Mouse (Mus musculus) olfactory bulb, adult 2 months (tissue): ENCODE results near the gene Chrna4.

Source experiments
- CTCF ChIP-seq: fragments of 200-500 bp; IDR thresholded peaks from 2 replicates; pipeline ENCODE4 v1.5.1; 2012; ENCODE audit warnings: low read depth, mild to moderate bottlenecking, low read length, moderate library complexity; ENCODE audit not compliant: insufficient read depth
- POLR2A ChIP-seq: fragments of 200-500 bp; IDR thresholded peaks from 2 replicates; pipeline ENCODE4 v1.6.1; 2012; ENCODE audit warnings: mild to moderate bottlenecking, low read depth, low read length, moderate library complexity; ENCODE audit not compliant: insufficient read depth

DNA sequence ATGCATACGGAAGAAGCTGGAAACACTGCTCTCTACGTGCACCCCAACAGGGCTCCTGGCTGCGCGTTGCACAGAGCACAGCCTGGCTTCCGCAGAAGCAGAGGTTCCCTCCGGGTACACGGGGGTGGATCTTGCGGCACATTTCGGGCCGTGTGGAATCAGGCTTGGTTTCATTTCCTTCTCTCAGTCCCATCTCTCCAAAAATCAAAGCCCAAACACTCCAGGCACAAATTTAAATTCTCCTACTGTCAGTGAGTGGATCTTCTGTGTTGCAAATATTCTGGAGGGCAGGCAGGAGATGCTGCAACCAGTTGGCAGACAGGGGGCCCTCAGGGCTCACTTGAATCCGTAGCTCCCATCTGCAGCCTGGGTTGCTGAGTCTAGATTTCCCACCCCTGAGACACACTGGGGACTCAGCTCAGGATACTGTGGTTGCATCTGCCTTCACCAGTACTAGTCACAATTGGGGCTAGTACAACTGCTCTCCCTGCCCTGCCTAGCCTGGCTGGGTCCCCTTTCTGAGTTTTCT lies 11.9 kb downstream of the Chrna4 start:
- no peak for TF ChIP-seq CTCF
- no peak for TF ChIP-seq POLR2A
